Mouse (Mus musculus): ENCODE results near the gene Gm8439. TPM values are rescaled to one million over a fixed set of nuclear protein-coding genes. Genes with fewer than 3 reads are reported as not detected.

Gene Gm8439
- total RNA-seq, 2 experiments from 2014 or later: not detected

DNA sequence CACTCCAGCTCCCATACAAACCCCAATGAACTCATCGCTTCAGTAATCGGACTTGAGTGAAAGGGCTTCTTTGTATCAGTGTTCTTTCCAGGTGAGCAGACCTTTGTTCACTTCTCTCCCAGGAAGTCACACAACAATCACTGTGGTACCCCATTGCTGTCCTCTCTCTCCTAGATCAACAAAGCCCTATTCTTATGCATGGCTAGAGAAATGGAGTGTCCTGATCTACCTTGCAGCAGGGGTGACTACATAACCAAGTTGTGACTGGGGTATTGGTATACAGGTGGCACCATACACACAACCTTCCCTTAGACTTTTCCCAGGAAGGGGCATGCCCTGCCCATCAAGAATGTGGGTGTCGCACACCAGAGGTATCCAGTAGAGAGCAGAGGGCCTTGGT, 22.5 kb downstream of the Gm8439 start:
- DNase-seq (ENCODE audit: extremely low spot score in 1 of 2, low spot score in 1 of 2): no peak

DNA sequence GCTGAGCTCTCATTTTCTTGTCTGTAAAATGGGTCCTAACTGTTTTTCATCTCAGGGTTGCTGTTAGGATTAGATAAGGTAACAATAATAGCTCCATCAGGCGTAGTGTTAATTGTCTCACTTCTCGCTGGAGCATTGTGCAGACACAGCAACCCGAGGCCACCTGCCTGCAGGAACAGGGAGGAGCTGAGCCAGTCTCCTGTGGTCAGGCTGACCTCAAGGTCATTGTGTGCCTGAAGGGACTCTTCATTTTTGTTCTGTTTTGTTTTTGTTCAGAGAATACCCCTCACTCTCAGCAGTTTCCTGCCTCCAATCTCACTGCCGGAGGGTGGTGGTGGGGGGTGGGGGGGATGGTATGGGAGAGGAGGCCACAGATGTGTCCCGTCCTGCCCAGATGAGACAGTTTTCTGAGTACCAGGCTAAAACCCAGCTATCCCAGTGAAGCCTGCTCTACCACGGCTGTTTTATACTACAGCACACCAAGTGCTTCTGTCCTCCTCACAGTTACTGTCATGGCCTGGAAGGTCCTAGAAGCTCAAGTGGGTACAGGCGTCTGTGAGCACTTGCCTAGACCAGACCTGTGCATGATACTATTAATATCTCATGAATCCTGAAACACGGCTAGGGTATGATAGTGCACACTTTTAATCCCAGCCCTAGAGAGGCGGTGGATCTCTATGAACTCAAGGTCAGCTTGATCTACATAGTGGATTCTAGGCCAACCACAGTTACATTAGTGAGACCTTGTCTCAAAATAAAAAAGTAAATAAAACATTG, 23.9 kb downstream of the Gm8439 start:
- DNase-seq (ENCODE audit: extremely low spot score in 1 of 2, low spot score in 1 of 2): no peak

DNA sequence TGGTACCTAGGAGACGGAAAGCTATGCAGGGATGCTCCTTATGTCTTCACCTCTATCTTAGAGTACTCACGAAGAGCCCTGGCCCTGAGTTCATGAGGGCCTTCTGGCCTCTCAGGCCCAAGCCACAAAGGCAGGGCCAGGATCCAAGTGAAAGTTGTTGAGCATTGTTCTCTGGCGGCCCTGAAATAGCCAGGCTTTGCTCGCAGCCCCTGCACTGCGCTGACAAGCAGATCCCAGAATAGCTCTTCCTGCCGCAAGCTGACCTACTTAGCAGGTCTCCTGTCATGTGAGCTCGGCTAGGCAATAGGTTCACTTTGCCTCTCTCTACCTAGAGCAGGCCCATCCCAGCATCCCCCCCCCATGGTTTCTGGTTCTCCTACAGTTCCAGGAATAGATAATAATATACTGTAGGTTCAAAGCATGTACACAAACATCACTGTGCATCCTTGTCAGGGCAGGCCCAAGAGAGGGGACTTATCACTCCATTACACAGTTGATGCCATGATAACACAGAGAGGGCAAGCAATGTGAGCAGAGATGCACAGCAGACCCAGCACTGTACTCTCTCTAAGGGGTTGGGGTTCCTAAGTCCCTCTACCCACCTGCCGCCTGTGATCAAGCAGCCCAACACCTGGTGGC, 25.3 kb downstream of the Gm8439 start:
- DNase-seq (ENCODE audit: extremely low spot score in 1 of 2, low spot score in 1 of 2): peak in 1 of 2 experiments; percentile 27

DNA sequence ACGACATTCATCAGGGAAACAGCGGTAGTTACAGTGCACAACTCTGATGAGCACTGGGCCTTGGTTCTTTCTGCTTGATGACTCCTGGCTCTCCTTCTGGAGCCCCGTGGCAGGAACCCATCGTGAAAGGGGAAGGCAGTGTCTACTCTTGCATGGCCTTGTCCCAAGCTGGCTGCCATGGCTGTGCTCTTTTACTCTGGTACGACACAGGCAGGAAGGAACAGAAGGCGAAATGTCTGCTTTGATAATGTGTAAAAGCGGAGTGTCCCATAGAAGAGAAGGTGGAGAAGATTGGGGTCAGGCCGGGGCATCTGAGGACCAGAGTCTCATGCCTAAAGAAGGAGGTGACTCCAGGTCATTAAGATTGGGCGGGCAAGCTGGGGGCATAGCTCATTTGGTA, 26.1 kb downstream of the Gm8439 start:
- no peak for DNase-seq (ENCODE audit: extremely low spot score in 1 of 2, low spot score in 1 of 2)

DNA sequence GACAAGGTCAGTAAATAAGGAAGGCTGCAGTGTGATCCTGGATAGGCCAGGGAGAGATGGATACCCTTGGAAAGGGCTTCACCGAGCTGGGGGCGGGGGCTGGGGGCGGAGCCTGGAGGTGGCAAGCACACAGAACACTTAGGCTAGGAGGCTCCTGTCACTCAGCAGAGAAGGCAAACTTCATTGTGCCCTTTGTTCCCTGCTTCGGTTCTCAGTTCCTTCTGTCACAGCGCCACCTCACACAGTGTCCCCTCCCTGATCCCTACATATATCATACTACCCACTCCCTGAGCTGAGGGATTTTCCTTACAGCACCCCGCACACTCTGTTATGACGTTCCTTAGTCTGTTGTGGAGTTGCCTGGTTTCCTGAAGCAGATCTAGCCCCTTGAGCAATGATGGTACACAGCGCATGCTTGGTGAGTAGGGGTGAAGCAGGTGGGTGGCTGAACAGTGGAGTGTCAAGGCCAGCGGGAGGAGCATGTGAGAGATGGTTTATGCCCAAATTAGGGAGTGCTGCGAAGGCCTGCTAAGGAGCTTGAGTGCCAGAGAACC, 27.1 kb downstream of the Gm8439 start:
- DNase-seq (ENCODE audit: extremely low spot score in 1 of 2, low spot score in 1 of 2): no peak

DNA sequence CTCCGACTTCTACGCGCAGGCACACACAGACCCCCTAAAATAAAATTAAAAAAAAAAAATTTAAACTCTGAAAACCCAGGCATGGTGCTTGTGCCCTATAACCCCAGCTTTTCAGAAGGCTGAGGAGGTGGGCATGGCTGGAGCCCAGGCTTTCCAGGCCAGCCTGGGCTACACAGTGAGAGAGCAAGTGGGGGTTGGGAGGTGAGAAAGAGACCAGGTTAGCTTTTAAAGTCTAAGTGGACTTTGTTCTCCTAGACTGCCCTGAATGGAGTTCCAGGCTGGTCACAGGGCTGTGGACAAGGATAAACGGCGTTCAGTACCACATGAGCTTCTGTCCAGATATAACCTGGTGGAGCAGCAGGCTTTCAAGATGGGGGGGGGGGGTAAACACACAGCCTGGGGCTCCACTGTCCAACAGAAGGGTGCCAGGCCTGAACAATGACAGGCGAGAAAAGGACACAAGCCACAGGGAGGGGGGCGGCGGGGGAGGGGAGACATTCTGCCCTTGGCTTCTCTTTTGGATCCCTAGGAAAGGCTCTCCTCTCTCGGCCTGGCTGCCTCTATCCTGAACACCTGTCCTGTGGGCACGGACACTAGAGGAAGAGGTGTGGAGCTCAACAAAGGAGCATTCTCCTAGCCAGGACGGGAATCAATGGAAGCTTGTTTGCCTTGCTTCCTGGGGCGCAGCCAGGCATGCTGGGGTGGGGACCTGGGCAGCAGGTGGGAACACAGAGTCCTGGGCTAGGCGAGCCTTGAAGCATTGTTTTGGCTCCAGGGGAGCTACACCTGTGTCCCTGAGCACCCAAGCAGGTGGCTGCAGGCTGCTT, 27.9 kb downstream of the Gm8439 start:
- no peak for DNase-seq (ENCODE audit: extremely low spot score in 1 of 2, low spot score in 1 of 2)

DNA sequence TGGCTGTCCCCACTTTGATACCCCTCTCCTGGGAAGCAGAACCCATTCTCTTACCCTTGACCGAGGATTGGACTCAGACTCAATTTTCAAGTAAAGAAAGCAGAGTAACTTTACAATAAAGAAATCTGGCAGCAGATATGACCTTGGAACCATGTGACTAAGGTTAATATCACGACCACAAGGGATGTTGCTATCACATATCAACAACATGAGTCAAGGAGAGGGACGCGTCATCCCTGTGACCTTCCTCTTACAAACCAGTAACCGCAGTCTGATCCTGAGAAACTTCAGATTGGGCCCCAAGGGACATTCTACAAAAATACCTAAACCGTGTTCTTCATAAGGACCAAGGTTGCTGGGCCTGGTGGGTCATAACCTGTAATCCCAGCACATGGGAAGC, 39.2 kb downstream of the Gm8439 start:
- DNase-seq (ENCODE audit: extremely low spot score in 1 of 2, low spot score in 1 of 2): no peak

DNA sequence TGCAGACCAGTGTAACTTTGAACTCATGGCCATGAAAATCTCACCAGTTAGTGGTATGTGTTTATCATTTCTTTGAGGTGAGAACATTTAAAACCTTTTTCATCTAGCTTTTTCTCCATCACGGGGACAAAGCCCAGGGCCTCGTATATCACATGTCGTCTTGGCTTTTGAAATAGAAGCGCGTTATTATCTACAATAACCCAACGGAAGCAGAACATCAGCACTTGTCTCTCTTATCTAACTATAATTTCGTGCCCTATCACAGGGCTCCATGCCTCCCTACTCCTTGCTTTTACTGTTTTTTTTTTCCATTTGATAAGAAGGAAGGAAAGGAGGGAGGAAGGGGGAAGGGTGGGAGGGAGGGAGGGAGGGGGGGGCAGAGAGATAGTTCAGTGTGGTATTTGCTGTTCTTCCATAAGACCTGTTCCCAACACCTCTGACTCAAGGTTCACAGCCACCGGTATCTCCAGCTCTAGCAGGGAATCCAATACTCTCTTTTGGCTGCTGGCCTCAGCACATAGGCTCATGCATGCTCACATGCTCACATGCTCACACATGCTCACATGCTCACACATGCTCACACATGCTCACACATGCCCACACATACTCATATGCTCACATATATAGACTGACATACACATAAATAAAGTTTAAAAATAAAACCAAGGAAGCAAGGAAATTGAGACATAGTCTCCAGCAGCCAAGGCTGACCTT, 41.8 kb downstream of the Gm8439 start:
- no peak for DNase-seq (ENCODE audit: extremely low spot score in 1 of 2, low spot score in 1 of 2)

DNA sequence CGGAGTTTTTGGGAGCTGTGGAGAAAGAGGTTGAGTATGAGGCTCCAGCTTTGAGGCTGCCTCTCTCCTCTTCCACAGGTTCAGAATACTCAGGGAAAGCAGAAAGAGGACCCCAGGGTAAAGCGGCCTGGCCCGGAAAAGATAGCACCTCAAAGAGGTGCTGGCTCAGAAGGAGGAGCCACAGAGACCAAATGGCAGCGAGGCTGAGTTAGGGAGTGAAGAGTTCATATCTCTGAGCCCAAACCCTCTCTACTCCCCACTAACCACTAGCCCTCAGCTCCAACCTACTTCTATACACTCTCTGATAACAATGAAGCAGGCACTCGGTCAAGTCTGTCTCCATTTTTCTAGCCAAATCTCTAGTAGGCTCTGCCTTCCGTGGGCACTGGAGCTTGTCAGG, 43.3 kb downstream of the Gm8439 start:
- no peak for DNase-seq (ENCODE audit: extremely low spot score in 1 of 2, low spot score in 1 of 2)

DNA sequence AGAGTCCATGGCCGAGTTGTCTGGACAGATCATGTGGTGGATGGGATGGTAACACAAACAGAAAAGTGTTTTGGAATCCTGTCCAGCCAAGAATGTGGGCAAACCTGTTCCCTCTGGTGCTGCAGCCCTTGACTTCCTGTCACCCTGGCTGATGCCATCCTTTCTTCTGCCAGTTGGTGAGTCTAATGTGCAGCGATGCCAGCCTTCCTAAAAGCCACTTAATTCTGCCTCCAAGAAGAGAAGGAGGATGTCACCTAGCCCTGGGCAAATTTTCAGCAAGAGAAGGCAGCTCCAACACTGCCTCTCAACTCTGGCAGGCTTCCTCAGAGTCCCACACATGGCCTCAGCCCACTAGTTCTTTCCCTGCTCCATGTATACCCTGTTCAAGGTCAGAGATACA, 46.8 kb downstream of the Gm8439 start:
- no peak for DNase-seq (ENCODE audit: extremely low spot score in 1 of 2, low spot score in 1 of 2)

DNA sequence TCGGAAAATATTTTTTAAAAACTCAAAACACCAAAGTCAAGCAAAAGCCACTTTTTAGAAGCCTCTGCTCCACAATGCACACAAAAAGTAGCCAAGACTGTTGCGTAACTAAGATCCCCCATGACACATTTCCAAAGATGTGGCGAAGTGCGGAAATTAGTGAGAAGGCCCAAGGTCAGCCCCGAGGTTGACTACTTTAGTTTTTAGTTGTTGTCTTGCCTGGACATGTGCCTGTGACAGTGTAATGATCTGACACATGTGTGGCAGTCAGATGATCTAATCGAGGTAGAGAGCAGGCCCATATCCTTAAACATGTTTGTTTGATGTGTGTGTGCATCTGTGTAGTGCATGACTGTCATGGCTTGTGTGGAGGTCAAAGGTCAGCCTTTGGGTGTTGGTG, 53.4 kb downstream of the Gm8439 start:
- no peak for DNase-seq (ENCODE audit: extremely low spot score in 1 of 2, low spot score in 1 of 2)

DNA sequence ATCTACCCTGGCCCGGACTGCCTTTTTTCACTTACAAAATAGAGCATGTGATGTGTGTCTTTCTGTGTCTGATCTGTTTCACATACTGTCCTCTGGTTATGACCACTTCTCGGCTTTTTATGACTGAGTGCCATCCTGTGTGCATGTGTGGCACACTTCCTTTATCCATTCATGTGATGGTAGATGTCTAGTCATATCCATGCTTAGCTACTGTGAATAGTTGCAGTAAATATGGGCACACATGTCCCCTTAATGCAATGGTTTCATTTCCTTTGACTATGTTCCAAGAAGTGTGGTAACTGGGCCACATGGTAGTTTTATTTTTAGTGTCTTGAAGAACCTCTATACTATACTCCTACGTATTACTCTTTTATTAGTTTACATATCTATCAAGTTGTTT, 55.4 kb downstream of the Gm8439 start:
- no peak for DNase-seq (ENCODE audit: extremely low spot score in 1 of 2, low spot score in 1 of 2)

DNA sequence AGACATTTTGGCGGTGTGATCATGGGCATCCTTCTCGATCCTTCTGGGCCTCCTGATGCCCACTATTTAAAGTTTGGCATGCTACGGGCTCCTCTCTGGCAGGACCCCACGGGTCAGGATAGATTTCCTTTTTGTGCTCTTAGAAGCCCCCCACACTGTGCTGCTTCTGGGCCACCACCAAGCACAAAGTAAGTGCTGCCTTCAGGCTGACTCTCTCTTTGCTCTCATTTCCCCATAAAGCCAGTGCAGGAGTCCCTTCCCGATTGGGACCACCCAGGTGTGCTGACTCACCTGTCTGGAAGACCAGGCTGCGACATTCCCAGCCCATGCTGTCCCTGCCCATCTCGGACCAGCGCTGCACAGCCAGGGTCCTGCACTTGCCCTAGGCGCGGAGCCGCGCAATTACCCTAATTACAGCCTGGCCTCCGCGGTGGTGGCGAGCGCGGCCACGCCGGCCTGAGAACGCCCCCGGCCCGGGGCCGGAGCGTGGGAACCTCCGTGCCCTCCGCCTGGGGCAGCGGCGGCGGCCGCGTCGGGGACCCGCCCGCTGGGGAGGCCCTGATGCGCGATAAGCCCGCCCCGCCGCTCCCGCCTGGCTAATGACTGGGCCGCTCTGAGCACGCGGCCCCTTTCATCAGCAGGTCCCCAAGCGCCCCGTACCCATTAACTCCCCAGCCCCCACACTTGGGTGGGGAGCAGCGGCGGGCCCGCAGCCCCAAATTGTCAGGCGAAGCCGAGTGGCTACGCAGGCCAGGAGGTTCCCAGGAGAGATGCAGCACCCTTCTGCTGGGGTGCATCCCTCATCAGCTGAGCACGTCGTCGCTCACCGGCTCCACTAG, 61.0 kb downstream of the Gm8439 start:
- DNase-seq (ENCODE audit: extremely low spot score in 1 of 2, low spot score in 1 of 2): peak; percentile 22 to 55

DNA sequence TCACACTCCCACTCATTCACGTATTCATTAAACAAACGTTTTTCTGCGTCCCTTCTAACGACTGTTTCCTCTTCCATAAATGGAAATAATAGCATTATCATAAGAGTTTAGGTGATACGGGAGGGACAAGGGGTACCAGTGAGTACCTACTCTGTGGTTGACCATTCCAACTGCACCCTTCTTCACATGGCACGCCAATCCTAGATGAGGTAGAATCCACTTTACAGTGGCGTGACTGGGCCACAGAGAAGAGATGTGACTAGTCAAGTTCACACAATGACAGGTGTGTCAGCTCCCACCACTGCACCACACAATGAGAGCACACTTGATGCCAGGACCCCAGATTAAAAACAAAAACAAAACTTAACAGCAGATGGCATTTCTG, 61.7 kb downstream of the Gm8439 start:
- no peak for DNase-seq (ENCODE audit: extremely low spot score in 1 of 2, low spot score in 1 of 2)

DNA sequence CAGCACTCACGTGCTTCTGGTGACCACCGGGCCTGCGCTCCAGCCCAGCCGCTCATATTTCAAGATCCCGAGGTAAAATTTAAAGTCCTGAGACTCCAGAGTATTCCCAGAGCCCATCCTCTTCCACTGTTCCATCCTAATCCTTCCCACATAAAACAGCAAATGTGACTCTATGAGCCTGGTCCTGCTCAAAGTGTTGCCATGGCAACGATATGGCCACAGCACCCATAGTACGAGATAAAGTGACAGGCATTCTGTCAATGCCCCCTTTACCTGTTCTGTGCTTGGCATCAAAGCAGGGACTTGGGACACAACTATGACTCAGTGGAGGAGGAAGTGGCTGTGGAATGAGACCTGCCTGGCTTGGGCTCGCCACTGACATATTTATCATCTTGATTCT, 67.4 kb downstream of the Gm8439 start:
- no peak for DNase-seq (ENCODE audit: extremely low spot score in 1 of 2, low spot score in 1 of 2)

Other genes with a start within 250 kb of the Gm8439 start
- 100 to 1,000 TPM in 1 of 2 experiments, 10 to 100 TPM in 1; 92.6 to 106 TPM for gene Scmh1, start 183.5 kb upstream of the Gm8439 start, total RNA-seq (2021)
- under 1 TPM; 0.25 to 0.33 TPM for gene Slfnl1, start 56.5 kb upstream of the Gm8439 start, total RNA-seq (2021)
- gene Ctps, start 18.5 kb upstream of the Gm8439 start, total RNA-seq (2021): 10 to 100 TPM; 40.1 to 41.7 TPM
- gene Cited4, start 77.8 kb downstream of the Gm8439 start, total RNA-seq (2021): 1 to 10 TPM; 1.8 to 2.8 TPM
- gene Kcnq4, start 159.9 kb downstream of the Gm8439 start, total RNA-seq (2021): 1 to 10 TPM; 4.8 to 6.2 TPM
- gene Nfyc, start 242.8 kb downstream of the Gm8439 start, total RNA-seq (2021): 10 to 100 TPM; 48.7 to 49.1 TPM